Mouse (Mus musculus) midbrain, embryonic 13.5 days (tissue): ENCODE measurements around the gene Zfp760. TPM values are rescaled to one million over a fixed set of nuclear protein-coding genes. Genes with fewer than 3 reads are reported as not detected.

Experiments used
- ATAC-seq: fragments of 200-750 bp; cut with Nextera tagmentation; 2 replicates; pipeline ENCODE4 v1.8.0; 2017; ENCODE audit warnings: mild to moderate bottlenecking, moderate TSS enrichment, moderate library complexity
- H3K27ac ChIP-seq: fragments of 300-500 bp; sonication (generic); 2 replicates; pipeline ENCODE4 v1.5.1; 2015; ENCODE audit warnings: inconsistent platforms, mild to moderate bottlenecking, moderate library complexity
- H3K27me3 ChIP-seq: fragments of 300-500 bp; sonication (generic); 2 replicates; pipeline ENCODE4 v1.6.1; 2015; ENCODE audit warnings: mild to moderate bottlenecking, inconsistent platforms
- H3K36me3 ChIP-seq: fragments of 300-500 bp; sonication (generic); 2 replicates; pipeline ENCODE4 v1.6.1; 2015; ENCODE audit warnings: mild to moderate bottlenecking, inconsistent platforms
- H3K4me1 ChIP-seq: fragments of 300-500 bp; sonication (generic); replicated peaks from 2 replicates; pipeline ENCODE4 v1.6.1; 2015; ENCODE audit warnings: inconsistent platforms
- H3K4me2 ChIP-seq: fragments of 300-500 bp; sonication (generic); replicated peaks from 2 replicates; pipeline ENCODE4 v1.6.1; 2015; ENCODE audit warnings: moderate library complexity, mild to moderate bottlenecking, inconsistent platforms
- H3K4me3 ChIP-seq: fragments of 300-500 bp; sonication (generic); replicated peaks from 2 replicates; pipeline ENCODE4 v1.5.1; 2015; ENCODE audit warnings: mild to moderate bottlenecking, inconsistent platforms
- H3K9ac ChIP-seq: fragments of 300-500 bp; sonication (generic); replicated peaks from 2 replicates; pipeline ENCODE4 v1.6.1; 2015; ENCODE audit warnings: mild to moderate bottlenecking, inconsistent platforms
- H3K9me3 ChIP-seq: fragments of 300-500 bp; sonication (generic); 2 replicates; pipeline ENCODE4 v1.6.1; 2016; ENCODE audit warnings: mild to moderate bottlenecking, inconsistent platforms
- WGBS: fragments of 180-500 bp; shearing (Covaris S2); methylation state at CpG from one replicate; pipeline ENCODE4 v1.1.7; 2015; 5-methylcytosine and 5-hydroxymethylcytosine counted together
- polyA plus RNA-seq: library from polyadenylated mRNA; unstranded; fragments of >200 nt; fragmentation: Nextera tagmentation; extraction: Ambion mirVana; gene quantifications from 2 replicates; pipeline ENCODE4 v1.2.1, GENCODE M21; 2015

Gene Zfp760
- polyA plus RNA-seq, 1 experiment from 2014 or later, result 19.3 TPM

DNA sequence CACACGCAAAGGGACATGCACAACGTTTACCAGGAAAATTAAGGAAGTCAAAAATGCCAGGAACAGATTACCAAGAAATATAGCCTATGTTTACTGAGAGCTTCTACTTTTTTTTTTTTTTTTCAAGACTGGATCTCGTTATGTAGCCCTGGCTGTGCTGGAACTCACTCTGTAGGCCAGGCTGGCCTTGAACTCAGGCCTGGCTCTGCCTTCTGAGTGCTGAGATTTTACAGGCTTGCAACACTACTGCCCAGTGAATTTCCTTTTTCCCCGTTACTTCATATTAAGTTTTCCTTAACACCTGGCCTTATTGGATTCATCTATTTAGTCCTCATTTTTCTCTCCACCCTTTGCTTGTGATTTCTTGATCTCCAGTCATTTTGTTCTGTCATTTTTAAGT is 25.5 kb downstream of the Zfp760 start:
- H3K4me1 ChIP-seq, result peaks cover 9% of the 10 kb centered on the region
- H3K4me3 ChIP-seq, result peak overlapping the region; percentile 62
- H3K4me2 ChIP-seq, result peak overlapping the region; percentile 51
- no peak overlapping the region for H3K9ac ChIP-seq
- peak overlapping the region; percentile 82; the same call in 1 of the 2 replicates for H3K27ac ChIP-seq
- no peaks in the 10 kb centered on the region for H3K9me3 ChIP-seq
- 89% methylated on average over 4 of the region's 4 CpGs for WGBS
- H3K27me3 ChIP-seq, result no peaks in the 10 kb centered on the region
- H3K36me3 ChIP-seq, result peaks cover 7% of the 10 kb centered on the region
- ATAC-seq, result no peak

DNA sequence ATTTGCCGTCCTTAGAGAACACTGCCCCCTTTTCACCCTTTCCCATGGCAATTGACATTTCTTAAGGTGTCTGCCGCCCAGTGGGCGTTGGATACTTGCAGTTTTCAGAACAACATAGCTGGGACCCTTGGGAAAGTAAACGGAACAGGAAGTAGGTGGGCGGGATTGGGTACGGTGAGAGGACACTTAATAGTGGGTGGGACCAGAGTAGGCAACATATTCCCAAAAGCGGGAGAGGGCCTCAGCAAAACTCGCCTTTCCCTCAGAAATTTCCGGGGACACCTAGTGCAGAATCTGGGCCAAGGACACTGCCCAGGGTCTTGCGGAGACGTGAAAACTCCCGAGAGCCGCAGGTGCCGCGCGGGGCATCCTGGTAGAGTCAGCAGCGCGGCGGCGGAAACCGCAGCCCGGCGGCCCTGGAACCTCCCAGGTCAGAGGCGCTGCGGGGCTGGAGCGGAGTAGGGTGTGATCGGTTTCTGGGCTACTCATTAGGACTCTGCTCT is 26.0 kb downstream of the Zfp760 start:
- Histone ChIP-seq H3K4me1 (peaks cover 9% of the 10 kb centered on the region), H3K36me3 (peaks cover 9% of the 10 kb centered on the region), H3K9me3 (no peaks in the 10 kb centered on the region), H3K4me2 (peak overlapping the region; percentile 51), H3K27ac (peak overlapping the region; percentile 82), H3K9ac (peak overlapping the region; percentile 77), H3K27me3 (no peaks in the 10 kb centered on the region), H3K4me3 (peak overlapping the region; percentile 62)
- under 1% methylated on average over 27 of the region's 27 CpGs for WGBS
- peak; percentile 99 for ATAC-seq

DNA sequence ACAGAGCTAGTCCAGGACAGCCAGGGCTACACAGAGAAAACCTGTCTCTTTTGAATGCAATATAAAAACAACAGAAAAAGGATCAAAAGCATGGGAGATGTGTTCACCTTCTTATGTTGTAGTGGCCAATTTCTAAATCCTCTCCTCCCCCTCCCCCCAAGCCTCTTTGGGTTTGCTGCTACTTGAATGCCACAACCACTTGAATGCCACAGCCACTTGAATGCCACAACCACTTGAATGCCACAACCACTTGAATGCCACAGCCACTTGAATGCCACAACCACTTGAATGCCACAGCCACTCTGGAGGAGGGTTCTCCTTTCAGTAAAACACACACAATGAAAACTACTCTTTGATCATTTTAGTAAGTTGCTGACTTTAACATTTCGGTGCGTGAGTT is 45.2 kb downstream of the Zfp760 start:
- Histone ChIP-seq H3K4me1 (peaks cover 14% of the 10 kb centered on the region), H3K36me3 (no peaks in the 10 kb centered on the region), H3K9me3 (no peaks in the 10 kb centered on the region), H3K9ac (no peak overlapping the region), H3K4me3 (no peak overlapping the region), H3K27ac (no peak overlapping the region), H3K4me2 (no peak overlapping the region), H3K27me3 (no peaks in the 10 kb centered on the region)
- no peak for ATAC-seq
- WGBS, result 45% methylated on average over 2 of the region's 2 CpGs

DNA sequence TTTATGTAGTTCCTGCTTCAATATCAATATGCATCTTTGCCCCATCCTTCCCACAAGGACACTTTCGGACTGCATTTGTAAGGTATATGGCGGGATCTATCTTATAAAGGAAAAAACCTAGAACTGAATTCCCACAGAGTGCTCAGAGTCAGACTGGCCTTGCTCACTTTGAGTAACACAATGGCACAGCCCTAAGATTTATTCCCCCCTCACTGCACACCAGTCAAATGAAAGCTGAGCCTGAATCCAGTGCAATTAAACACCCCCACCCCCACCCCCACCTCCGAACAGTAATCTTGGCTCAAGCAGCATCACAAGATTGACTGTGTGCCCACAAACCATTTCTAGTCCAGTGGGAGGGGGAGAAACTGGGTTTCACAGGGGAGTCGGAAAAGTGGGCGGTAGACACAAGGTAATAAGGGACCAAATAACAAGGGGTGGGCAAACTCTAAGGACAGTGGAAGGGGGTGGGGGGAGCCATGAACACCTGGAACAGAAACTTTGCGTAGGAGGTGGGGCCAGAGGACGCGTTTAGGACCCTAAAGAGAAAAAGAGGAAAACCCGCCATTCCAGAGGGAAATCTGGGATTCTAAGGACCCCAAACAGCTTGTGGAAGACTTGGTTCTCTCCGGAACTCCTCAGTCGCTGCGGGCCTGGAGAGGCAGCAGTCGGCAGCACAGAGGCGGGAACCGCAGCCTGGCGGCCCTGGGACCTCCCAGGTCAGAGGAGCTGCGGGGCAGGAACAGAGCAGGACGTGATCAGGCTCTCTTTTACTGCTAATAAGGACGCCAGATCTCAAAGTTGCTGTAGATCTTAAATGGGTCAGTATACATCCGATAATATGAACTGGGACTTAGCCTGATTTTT is 46.0 kb downstream of the Zfp760 start:
- H3K4me1 ChIP-seq, result peaks cover 14% of the 10 kb centered on the region
- peak overlapping the region; percentile 63 for H3K9ac ChIP-seq
- H3K4me2 ChIP-seq, result peak overlapping the region; percentile 59
- H3K27ac ChIP-seq, result no peak overlapping the region
- no peaks in the 10 kb centered on the region for H3K9me3 ChIP-seq
- 12% methylated on average over 20 of the region's 20 CpGs for WGBS
- peak; percentile 55 for ATAC-seq
- H3K36me3 ChIP-seq, result no peaks in the 10 kb centered on the region
- no peaks in the 10 kb centered on the region for H3K27me3 ChIP-seq
- H3K4me3 ChIP-seq, result peak overlapping the region; percentile 33

DNA sequence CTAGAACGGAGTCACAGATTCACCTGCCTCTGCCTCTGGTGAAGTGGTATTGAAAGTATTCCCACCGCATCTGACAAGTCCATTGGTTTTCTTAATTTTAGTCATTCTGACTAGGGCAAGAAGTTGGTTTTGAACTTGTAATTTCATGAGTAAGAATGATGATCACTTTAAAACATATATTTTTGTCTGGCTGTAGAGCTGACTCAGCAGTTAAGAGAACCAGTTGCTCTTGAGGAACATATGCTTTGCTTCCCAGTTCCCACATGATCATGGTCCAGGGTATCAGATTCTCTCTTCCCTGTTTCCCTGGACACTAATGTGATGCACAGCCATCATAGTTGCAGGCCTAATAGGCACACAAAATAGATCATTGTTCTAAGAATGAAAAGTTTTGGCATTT is 62.8 kb downstream of the Zfp760 start:
- no peak overlapping the region for H3K27ac ChIP-seq
- H3K36me3 ChIP-seq, result no peaks in the 10 kb centered on the region
- no peak overlapping the region for H3K4me3 ChIP-seq
- no peaks in the 10 kb centered on the region for H3K4me1 ChIP-seq
- WGBS, result 81% methylated on average over 2 of the region's 2 CpGs
- no peaks in the 10 kb centered on the region for H3K27me3 ChIP-seq
- 0 out of 2 replicates have a peak, but pooled peaks cover 3% of the 10 kb centered on the region for H3K9me3 ChIP-seq
- no peak for ATAC-seq
- H3K4me2 ChIP-seq, result no peak overlapping the region
- H3K9ac ChIP-seq, result no peak overlapping the region

Other genes starting within 250 kb of the Zfp760 start
- 9.5 and 11.1 TPM in 2 replicates for gene Zfp53, start 218.7 kb upstream of the Zfp760 start, polyA plus RNA-seq
- 0.84 and 1.2 TPM in 2 replicates for gene Zfp52, start 172.2 kb upstream of the Zfp760 start, polyA plus RNA-seq
- gene Zfp948, start 140.7 kb upstream of the Zfp760 start, polyA plus RNA-seq, result 15.1 and 17.9 TPM in 2 replicates
- 11.9 TPM in 2 replicates for gene Zfp983, start 57.1 kb upstream of the Zfp760 start, polyA plus RNA-seq
- gene Gm10226, start 15.9 kb upstream of the Zfp760 start, polyA plus RNA-seq, result 18.5 and 23.8 TPM in 2 replicates
- gene Zfp229, start 23.1 kb downstream of the Zfp760 start, polyA plus RNA-seq, result 11.4 and 13.3 TPM in 2 replicates
- 2.8 and 3.1 TPM in 2 replicates for gene Zfp820, start 138.0 kb downstream of the Zfp760 start, polyA plus RNA-seq
- gene Zfp995, start 202.2 kb downstream of the Zfp760 start, polyA plus RNA-seq, result 11.8 and 12.0 TPM in 2 replicates